Mouse (Mus musculus): Measurements from ENCODE around the gene Nans.

GRCm38 (mm10) chr4:46457186-46457585 lies 31.9 kb upstream of the Nans start:
- no peak for TF ChIP-seq POLR2A (IDR thresholded peaks at IDR 0.05; ENCODE audit: insufficient read length, low read depth)
- no peak for TF ChIP-seq TCF3 (IDR thresholded peaks at IDR 0.05; ENCODE audit: insufficient read length, low read depth)
- TF ChIP-seq MYOG (IDR thresholded peaks at IDR 0.05; ENCODE audit: control insufficient read depth in 1 of 3, insufficient read depth in 1 of 3, insufficient read length in 2 of 3, low read depth in 2 of 3): no peak
- TF ChIP-seq USF1 (IDR thresholded peaks at IDR 0.05; ENCODE audit: low read depth): no peak
- TF ChIP-seq MAX (IDR thresholded peaks at IDR 0.05; ENCODE audit: low read depth): no peak
- no peak for TF ChIP-seq REST (IDR thresholded peaks at IDR 0.05; ENCODE audit: insufficient read depth, insufficient read length)
- TF ChIP-seq MYOD1 (IDR thresholded peaks at IDR 0.05; ENCODE audit: control insufficient read depth in 1 of 3, insufficient read length in 2 of 3, low read depth in 2 of 3): no peak
- TF ChIP-seq TCF12 (IDR thresholded peaks at IDR 0.05; ENCODE audit: insufficient read depth, poor library complexity, severe bottlenecking): no peak
- TF ChIP-seq E2F4 (IDR thresholded peaks at IDR 0.05; ENCODE audit: insufficient read depth): no peak
- TF ChIP-seq POLR2AphosphoS2 (IDR thresholded peaks at IDR 0.05; ENCODE audit: insufficient read length, low read depth): no peak
